Mouse (Mus musculus) neural tube, embryonic 13.5 days (tissue): Measurements from ENCODE around the gene Gad2. TPM values are rescaled to one million over a fixed set of nuclear protein-coding genes. Genes with fewer than 3 reads are reported as not detected.

Experiments used
- ATAC-seq: fragments of 200-750 bp; cut with Nextera tagmentation; 2 replicates; pipeline ENCODE4 v1.8.0; 2017; ENCODE audit warnings: low read depth, mild to moderate bottlenecking, moderate TSS enrichment, moderate library complexity
- H3K27ac ChIP-seq: fragments of 300-500 bp; sonication (generic); replicated peaks from 2 replicates; pipeline ENCODE4 v1.5.1; 2015; ENCODE audit warnings: moderate library complexity, mild to moderate bottlenecking, inconsistent platforms
- H3K27me3 ChIP-seq: fragments of 300-500 bp; sonication (generic); 2 replicates; pipeline ENCODE4 v1.6.1; 2015; ENCODE audit warnings: mild to moderate bottlenecking, inconsistent platforms
- H3K36me3 ChIP-seq: fragments of 300-500 bp; sonication (generic); 2 replicates; pipeline ENCODE4 v1.6.1; 2015; ENCODE audit warnings: mild to moderate bottlenecking, inconsistent platforms
- H3K4me1 ChIP-seq: fragments of 300-500 bp; sonication (generic); replicated peaks from 2 replicates; pipeline ENCODE4 v1.6.1; 2015; ENCODE audit warnings: inconsistent platforms
- H3K4me2 ChIP-seq: fragments of 300-500 bp; sonication (generic); 2 replicates; pipeline ENCODE4 v1.6.1; 2015; ENCODE audit warnings: inconsistent platforms, mild to moderate bottlenecking, moderate library complexity
- H3K4me3 ChIP-seq: fragments of 300-500 bp; sonication (generic); 2 replicates; pipeline ENCODE4 v1.5.1; 2015; ENCODE audit warnings: mild to moderate bottlenecking, inconsistent platforms
- H3K9ac ChIP-seq: fragments of 300-500 bp; sonication (generic); 2 replicates; pipeline ENCODE4 v1.6.1; 2015; ENCODE audit warnings: moderate library complexity, mild to moderate bottlenecking, inconsistent platforms
- H3K9me3 ChIP-seq: fragments of 300-500 bp; sonication (generic); 2 replicates; pipeline ENCODE4 v1.6.1; 2016; ENCODE audit warnings: inconsistent platforms
- WGBS: fragments of 180-500 bp; shearing (Covaris S2); methylation state at CpG from one replicate; pipeline ENCODE4 v1.1.7; 2015; 5-methylcytosine and 5-hydroxymethylcytosine counted together
- microRNA-seq: library from miRNA; unstranded; fragments of <30 nt; microRNA quantifications from one replicate; pipeline ENCODE4, GENCODE M21; 2016
- polyA plus RNA-seq: library from polyadenylated mRNA; unstranded; fragments of >200 nt; fragmentation: Nextera tagmentation; extraction: Ambion mirVana; gene quantifications from 2 replicates; pipeline ENCODE4 v1.2.1, GENCODE M21; 2015

Gad2 gene
- polyA plus RNA-seq, 1 experiment from 2014 or later: 40.2 TPM

DNA sequence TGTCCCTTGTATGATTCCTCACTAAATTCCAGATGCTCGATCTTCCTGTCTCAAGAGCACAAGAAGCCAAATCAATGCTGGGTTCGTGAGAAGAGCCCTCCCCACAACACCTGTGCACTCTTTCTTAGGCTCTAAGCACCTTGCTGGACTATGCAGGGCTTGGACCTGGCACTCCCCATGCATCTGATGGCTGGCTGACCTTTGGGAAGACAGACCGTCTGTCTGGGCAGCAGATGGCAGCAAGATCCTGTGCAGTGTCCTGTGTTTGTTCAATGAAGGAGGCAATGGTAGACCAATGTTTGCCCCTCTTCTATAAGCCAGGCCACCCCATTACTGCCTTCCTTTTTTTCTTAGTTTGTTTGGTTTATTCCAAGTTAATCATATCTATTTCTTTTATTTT lies 119.2 kb downstream of the Gad2 start:
- no peak overlapping the region for H3K4me3 ChIP-seq
- H3K9ac ChIP-seq: no peak overlapping the region
- no peaks in the 10 kb centered on the region for H3K36me3 ChIP-seq
- WGBS: 62% methylated on average over 3 of the region's 3 CpGs
- no peak overlapping the region for H3K27ac ChIP-seq
- no peaks in the 10 kb centered on the region for H3K4me1 ChIP-seq
- no peaks in the 10 kb centered on the region for H3K9me3 ChIP-seq
- no peak for ATAC-seq
- no peak overlapping the region for H3K4me2 ChIP-seq
- H3K27me3 ChIP-seq: no peaks in the 10 kb centered on the region

Small RNA genes within 50 kb of the gene (microRNA-seq; reads per million reads assigned to microRNA genes)
- gene Gm23636 (not detected), gene Mir3967 (not detected)

Other genes starting within 250 kb of the Gad2 start
- gene Apbb1ip, start 151.9 kb downstream of the Gad2 start, polyA plus RNA-seq: 1.2 and 1.6 TPM in 2 replicates